Mouse (Mus musculus) lung, adult 2 months (tissue): ENCODE data around the gene Lbhd2.

Experiments
- CTCF ChIP-seq: fragments of 200-500 bp; IDR thresholded peaks from 2 replicates; pipeline ENCODE4 v1.5.1; 2011; ENCODE audit warnings: mild to moderate bottlenecking, low read length, control low read depth; ENCODE audit not compliant: insufficient read depth
- POLR2A ChIP-seq: fragments of 200-500 bp; IDR thresholded peaks from 2 replicates; pipeline ENCODE4 v1.6.1; 2011; ENCODE audit warnings: low read depth, mild to moderate bottlenecking, control low read depth, low read length, borderline replicate concordance; ENCODE audit errors: extremely low read depth

DNA sequence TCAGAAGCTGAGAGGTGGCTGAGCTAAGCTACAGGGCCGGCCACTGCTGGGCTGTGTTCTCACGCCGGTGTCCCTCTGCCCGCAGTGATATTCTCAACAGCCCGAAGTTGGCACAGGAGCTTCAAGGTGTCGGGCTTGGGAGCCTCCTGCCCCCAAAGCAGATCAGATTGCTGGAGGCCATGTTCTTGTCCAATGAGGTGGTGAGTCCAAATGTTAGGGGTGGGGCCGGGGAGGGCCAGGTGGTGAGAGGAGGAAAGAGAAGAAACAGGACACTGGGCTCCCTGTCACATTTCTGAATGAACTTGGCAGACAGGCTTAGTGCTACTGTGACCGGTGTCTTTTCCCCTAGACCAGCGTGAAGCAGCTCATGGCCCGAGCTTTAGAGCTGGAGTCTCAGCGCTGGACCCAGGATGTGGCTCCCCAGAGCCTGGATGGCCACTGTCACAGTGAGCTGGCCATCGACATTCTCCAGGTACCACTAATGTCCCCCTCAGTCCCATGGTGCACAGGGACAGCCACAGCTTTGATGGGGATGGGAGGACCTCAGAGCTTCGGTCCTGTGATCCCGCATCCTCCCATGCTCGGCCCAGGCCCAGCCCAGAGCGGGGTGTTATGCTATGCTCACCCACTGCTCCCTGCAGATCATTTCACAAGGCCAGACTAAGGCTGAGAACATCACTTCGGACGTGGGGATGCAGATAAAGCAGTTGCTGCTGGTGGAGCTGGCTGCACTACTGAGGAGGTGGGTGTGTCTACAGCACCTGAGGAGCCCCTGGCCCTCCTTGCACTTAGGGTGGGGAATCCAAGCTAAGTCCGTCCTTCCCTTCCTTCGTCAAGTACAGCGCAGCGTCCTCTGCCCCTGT, 41.5 kb downstream of the Lbhd2 start:
- TF ChIP-seq POLR2A (no peak), CTCF (no peak)
